Mouse (Mus musculus): Measurements from ENCODE around the gene Dnajc3. TPM values are rescaled to one million over a fixed set of nuclear protein-coding genes. Genes with fewer than 3 reads are reported as not detected.

Gene Dnajc3
- polyA plus RNA-seq, 1 experiment, result 11.0 TPM

- Histone ChIP-seq H3K4me1 (ENCODE audit: control insufficient read depth, insufficient read depth, low read length) (no peaks in the 10 kb centered on the region), H3K4me3 (replicated peaks; ENCODE audit: control insufficient read depth, low read depth, low read length) (peak overlapping the region; percentile 66), H3K27ac (ENCODE audit: control insufficient read depth, insufficient read depth, low read depth, low read length, poor library complexity) (no peak overlapping the region)
- TF ChIP-seq POLR2A (IDR thresholded peaks at IDR 0.05; ENCODE audit: borderline replicate concordance, control insufficient read depth, low read depth, low read length) (no peak), CTCF (IDR thresholded peaks at IDR 0.05; ENCODE audit: control insufficient read depth, insufficient read depth, low read length) (no peak)
- WGBS, result under 1% methylated on average over 49 of the region's 49 CpGs
Measured at GRCm38 (mm10) chr14:119006441-119007102, 68.8 kb downstream of the Dnajc3 start.

DNA sequence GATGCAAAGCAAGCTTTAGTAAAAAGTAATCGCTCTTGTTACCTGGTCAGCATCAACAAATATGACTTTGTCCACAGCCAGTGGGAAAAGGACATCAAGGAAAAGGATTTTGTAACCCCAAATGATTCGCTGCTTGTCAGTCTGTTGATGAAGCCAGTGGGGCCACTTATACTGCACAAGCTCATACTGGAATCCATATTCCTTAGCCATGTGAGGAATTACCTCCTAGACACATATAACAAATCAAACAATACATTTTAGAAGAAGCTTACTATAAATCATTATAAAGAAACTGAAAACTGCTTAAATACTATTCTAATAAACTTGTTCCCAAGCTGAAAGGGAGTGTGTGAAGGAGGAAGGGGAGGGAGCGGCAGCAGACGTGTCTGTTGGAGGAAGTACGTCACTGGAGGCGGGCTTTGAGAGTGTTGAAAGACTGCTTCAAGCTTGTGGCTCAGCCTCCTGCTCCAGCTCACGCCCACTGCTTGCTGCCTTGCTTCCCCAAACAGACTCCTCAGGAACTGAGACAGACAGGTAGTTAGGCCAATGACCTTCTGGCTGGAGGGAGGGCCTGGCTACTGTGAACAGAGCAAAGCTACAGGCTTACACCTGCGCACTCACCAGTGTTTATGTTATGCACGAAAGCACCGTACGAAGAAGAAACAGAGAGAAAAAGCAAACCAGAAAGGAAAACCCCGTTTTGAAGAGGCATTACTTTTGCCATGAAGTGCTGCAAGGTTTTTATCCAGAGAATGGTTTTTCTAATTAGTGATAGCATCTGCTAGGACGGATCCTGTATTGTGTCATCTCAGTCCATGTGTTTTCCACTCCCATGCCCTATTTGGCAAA is 69.6 kb downstream of the Dnajc3 start:
- no peak for TF ChIP-seq POLR2A (IDR thresholded peaks at IDR 0.05; ENCODE audit: borderline replicate concordance, control insufficient read depth, low read depth, low read length)
- no peak for TF ChIP-seq CTCF (IDR thresholded peaks at IDR 0.05; ENCODE audit: control insufficient read depth, insufficient read depth, low read length)
- Histone ChIP-seq H3K4me3 (replicated peaks; ENCODE audit: control insufficient read depth, low read depth, low read length) (peak overlapping the region; percentile 66), H3K4me1 (ENCODE audit: control insufficient read depth, insufficient read depth, low read length) (no peaks in the 10 kb centered on the region), H3K27ac (ENCODE audit: control insufficient read depth, insufficient read depth, low read depth, low read length, poor library complexity) (no peak overlapping the region)
- under 1% methylated on average over 13 of the region's 13 CpGs for WGBS

DNA sequence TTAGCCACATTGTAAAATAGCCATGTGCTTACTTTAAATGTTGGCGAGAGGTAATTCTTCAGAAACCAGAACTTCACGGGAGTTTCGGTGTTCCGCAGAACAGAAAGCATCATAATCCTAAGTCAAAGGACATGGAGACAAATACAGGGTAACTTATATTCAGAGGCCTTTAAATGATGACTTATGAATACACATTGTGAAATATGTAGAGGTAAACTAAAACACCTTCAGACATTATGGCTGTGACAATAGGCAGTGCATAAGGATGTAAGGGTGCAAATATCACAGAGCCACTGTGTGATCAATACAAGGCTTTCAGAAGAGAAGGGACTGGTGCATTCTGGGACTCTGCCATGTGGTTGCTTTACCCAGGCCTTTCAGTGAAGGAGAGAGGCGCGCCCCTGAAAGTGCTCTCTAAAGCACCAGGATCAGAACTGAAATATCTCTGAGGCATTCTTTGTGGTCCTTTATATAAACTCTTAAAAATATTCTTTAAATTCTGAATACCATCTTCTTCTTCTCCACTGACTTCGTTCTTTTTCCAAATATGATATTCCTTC is 70.3 kb downstream of the Dnajc3 start:
- TF ChIP-seq CTCF (IDR thresholded peaks at IDR 0.05; ENCODE audit: control insufficient read depth, insufficient read depth, low read length), result no peak
- TF ChIP-seq POLR2A (IDR thresholded peaks at IDR 0.05; ENCODE audit: borderline replicate concordance, control insufficient read depth, low read depth, low read length), result no peak
- WGBS, result 42% methylated on average over 7 of the region's 7 CpGs
- H3K4me3 ChIP-seq (replicated peaks; ENCODE audit: control insufficient read depth, low read depth, low read length), result no peak overlapping the region
- no peaks in the 10 kb centered on the region for H3K4me1 ChIP-seq (ENCODE audit: control insufficient read depth, insufficient read depth, low read length)
- no peak overlapping the region for H3K27ac ChIP-seq (ENCODE audit: control insufficient read depth, insufficient read depth, low read depth, low read length, poor library complexity)

GRCm38 (mm10) chr14:119009531-119009930 is 71.8 kb downstream of the Dnajc3 start:
- Histone ChIP-seq H3K4me3 (replicated peaks; ENCODE audit: control insufficient read depth, low read depth, low read length) (no peak overlapping the region), H3K4me1 (ENCODE audit: control insufficient read depth, insufficient read depth, low read length) (no peaks in the 10 kb centered on the region; the same call in 1 of the 2 replicates), H3K27ac (ENCODE audit: control insufficient read depth, insufficient read depth, low read depth, low read length, poor library complexity) (no peak overlapping the region)
- 94% methylated on average over 2 of the region's 2 CpGs for WGBS
- TF ChIP-seq CTCF (IDR thresholded peaks at IDR 0.05; ENCODE audit: control insufficient read depth, insufficient read depth, low read length), result no peak

DNA sequence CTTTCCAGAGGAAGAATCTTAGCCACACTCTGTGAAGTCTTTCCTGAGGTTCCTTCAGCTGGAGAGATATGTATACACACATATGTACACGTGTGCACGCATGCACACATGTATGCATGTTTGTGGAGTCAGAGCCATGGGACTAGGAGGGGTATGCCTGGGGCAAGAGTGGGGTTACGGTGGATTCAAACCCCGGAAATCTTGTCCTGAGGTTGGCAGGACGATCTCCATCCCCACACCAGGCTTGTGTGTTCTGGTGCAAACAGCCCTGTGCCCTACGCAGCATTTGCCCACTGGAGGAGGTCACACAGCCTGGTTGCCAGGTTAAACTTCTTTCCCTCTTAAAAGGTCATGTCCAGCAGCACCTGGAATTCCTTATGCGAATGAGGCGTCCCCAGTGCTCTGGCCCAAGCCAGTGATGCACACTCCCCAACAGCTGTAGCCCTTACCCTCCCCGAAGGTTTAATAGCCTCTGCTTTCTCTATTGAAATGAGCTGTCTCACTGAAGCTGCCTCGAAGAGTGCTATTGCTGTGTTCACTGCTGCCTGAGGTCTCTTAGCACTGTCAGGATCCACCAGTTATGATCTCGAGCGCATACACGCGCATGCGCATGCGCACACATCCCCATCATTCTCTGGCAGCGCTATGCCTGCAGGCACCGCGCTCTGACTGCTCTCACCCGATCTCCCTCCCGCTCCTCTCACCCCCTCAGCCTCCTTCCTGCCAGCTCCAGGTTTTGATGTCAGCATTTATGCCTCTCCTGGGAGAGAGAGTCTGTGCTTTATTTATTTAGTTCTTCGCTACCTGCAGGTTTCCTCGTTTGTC is 75.0 kb downstream of the Dnajc3 start:
- no peak for TF ChIP-seq CTCF (IDR thresholded peaks at IDR 0.05; ENCODE audit: control insufficient read depth, insufficient read depth, low read length)
- no peak for TF ChIP-seq POLR2A (IDR thresholded peaks at IDR 0.05; ENCODE audit: borderline replicate concordance, control insufficient read depth, low read depth, low read length)
- Histone ChIP-seq H3K4me1 (ENCODE audit: control insufficient read depth, insufficient read depth, low read length) (no peaks in the 10 kb centered on the region; the same call in 1 of the 2 replicates), H3K27ac (ENCODE audit: control insufficient read depth, insufficient read depth, low read depth, low read length, poor library complexity) (no peak overlapping the region), H3K4me3 (replicated peaks; ENCODE audit: control insufficient read depth, low read depth, low read length) (no peak overlapping the region)
- 71% methylated on average over 23 of the region's 23 CpGs for WGBS

DNA sequence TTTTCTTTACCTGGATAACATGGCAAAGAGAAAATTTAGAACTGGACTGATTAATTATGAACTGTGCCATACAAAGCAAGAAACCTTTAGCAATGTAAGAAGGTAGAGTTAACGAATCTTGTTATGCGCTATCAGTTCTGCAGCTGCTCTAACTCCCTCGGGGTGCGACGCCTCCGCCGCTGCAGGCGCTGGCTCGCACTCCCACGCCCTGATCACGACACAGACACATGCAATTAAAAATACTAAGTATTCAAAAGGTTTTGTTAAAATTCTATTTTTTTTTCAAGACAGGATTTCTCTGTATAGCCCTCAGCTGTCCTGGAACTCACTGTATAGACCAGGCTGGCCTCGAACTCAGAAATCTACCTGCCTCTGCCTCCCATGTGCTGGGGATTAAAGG is 75.8 kb downstream of the Dnajc3 start:
- Histone ChIP-seq H3K27ac (ENCODE audit: control insufficient read depth, insufficient read depth, low read depth, low read length, poor library complexity) (no peak overlapping the region), H3K4me3 (replicated peaks; ENCODE audit: control insufficient read depth, low read depth, low read length) (no peak overlapping the region), H3K4me1 (ENCODE audit: control insufficient read depth, insufficient read depth, low read length) (no peaks in the 10 kb centered on the region; the same call in 1 of the 2 replicates)
- 77% methylated on average over 12 of the region's 12 CpGs for WGBS
- TF ChIP-seq POLR2A (IDR thresholded peaks at IDR 0.05; ENCODE audit: borderline replicate concordance, control insufficient read depth, low read depth, low read length), result no peak
- TF ChIP-seq CTCF (IDR thresholded peaks at IDR 0.05; ENCODE audit: control insufficient read depth, insufficient read depth, low read length), result no peak

DNA sequence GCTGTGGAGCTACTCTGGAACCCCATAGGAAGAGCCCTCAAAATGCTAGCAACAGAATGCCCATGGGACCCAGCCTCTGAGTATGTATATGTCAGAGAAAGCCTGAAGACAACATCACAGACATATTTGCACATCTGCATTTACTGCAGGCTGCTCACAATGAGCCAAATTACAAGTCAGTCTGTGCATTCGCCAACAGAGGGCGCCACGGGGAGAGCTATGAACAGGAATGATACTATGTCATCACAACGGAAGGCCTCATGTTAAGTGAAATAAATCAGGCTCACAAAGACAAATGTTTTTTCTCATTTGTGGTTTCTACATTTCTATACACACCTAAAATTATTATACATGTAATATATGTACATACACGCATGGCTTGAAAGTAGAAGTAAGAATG is 88.1 kb downstream of the Dnajc3 start:
- no peak overlapping the region for H3K27ac ChIP-seq (ENCODE audit: control insufficient read depth, insufficient read depth, low read depth, low read length, poor library complexity)
- H3K4me3 ChIP-seq (replicated peaks; ENCODE audit: control insufficient read depth, low read depth, low read length), result no peak overlapping the region
- 58% methylated on average over 5 of the region's 5 CpGs for WGBS
- TF ChIP-seq POLR2A (IDR thresholded peaks at IDR 0.05; ENCODE audit: borderline replicate concordance, control insufficient read depth, low read depth, low read length) (no peak), CTCF (IDR thresholded peaks at IDR 0.05; ENCODE audit: control insufficient read depth, insufficient read depth, low read length) (peak; percentile 59; the same call in 1 of the 2 replicates)
- H3K4me1 ChIP-seq (ENCODE audit: control insufficient read depth, insufficient read depth, low read length), result no peaks in the 10 kb centered on the region

Measured in bone marrow, adult 2 months (tissue).